Mouse (Mus musculus): ENCODE data around the gene Nrf1.

- TF ChIP-seq GATA1 (IDR thresholded peaks at IDR 0.05; ENCODE audit: low read length) (no peak), TAL1 (IDR thresholded peaks at IDR 0.05; ENCODE audit: low read length) (no peak)
Measured at GRCm38 (mm10) chr6:30078938-30079529, 31.2 kb downstream of the Nrf1 start.

Measured in erythroblast, embryonic 14.5 days (primary cell).